Mouse (Mus musculus) kidney, adult 8-10 months (tissue): ENCODE results near the gene AI464131.

Source experiments
- DNase-seq, 2 experiments: peaks; one replicate each; pipeline ENCODE4 v3.0.0; 2022

AI464131 gene

DNA sequence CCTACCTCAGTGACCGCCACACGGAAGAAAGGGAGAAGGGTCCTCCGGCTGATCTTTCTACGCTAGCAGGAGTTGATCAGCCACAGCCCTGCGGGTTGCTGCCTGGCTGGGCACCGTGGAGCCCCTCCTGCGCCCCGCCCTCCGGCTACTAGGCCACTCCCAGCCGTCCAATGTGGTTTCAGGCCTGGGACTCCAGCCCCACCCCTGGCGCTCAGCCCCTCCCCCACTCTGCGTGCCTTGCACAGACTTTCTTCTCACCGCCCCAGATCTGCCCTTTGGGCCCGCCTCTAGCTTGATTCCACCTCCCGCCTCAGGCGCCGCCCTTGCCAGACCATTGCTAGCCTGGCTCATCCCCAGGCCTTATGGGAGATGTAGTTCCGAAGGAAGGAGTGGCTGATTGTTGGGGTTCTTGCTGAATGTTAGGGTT is at the start of gene AI464131:
Gene AI464131, minus strand, starts transcription at position 91 of the 427 bp plus-strand sequence.
- peak; percentile 98 to 99 for DNase-seq

DNA sequence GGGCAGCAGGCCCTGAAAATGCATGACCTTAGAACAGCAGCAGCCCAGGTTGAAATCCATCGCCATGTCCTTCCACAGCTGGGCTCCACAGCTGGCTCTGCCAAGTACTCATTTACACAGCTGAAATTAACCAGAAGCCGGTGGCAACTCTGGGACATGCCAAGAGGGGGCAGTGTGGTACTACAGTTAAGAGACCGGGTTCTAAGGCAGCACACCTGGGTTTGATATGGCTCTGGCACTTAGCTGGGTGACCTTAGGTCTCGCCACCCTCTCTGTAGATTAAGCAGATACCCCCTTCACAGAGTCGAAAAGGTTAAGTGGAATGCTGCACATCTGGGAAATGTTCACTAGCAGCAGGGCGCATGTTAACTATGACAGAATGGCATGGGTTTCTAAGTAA is 49.7 kb upstream of the AI464131 start:
- peak; percentile 75 to 94 for DNase-seq

GRCm38 (mm10) chr4:41547086-41547485 is 44.2 kb upstream of the AI464131 start:
- no peak for DNase-seq

DNA sequence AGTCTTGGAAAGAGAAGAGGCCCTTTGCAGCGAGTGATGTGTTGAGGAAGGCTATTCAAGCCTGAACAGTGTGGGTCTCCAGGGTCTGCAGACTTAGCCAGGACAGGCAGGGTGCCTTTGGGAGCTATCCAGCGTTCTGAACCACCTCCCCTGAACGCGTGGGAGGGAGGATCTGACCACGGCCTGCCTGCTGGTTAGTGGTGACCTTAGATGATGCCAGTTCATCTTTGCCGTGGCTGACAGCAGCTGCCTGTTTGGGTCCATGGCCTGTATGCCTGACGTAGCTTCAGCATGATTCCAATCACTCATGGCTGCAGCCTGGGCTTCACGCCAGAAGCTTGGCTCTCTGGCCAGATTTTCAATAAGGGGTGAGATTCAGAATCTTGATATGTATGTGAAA is 43.1 kb upstream of the AI464131 start:
- DNase-seq = no peak

GRCm38 (mm10) chr4:41542136-41542535 is 39.3 kb upstream of the AI464131 start:
- no peak for DNase-seq

DNA sequence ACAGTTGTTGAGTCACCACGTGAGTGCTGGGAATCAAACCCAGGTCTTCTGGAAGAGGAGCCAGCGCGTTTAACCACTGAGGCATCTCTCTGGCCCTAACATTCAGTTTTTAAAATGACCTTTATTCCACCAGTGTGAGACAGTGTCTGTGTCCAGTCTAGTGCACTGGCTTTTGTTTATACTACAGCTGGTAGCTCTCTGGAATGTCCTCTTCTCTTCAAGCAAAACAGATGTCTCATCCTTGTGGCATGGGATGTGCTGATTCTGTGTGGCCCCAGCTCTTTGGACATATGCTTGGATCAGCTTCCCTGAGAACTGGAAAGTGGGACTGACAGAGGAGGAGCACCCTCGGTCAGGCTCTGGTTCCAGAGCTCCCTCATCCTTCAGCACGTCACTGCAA is 32.0 kb upstream of the AI464131 start:
- DNase-seq = no peak

GRCm38 (mm10) chr4:41532420-41532819 is 29.5 kb upstream of the AI464131 start:
- DNase-seq = no peak

GRCm38 (mm10) chr4:41527996-41528395 is 25.1 kb upstream of the AI464131 start:
- DNase-seq = peak; percentile 80 to 88

GRCm38 (mm10) chr4:41527076-41527475 is 24.2 kb upstream of the AI464131 start:
- DNase-seq = no peak

GRCm38 (mm10) chr4:41526553-41526952 is 23.7 kb upstream of the AI464131 start:
- DNase-seq = no peak

GRCm38 (mm10) chr4:41524829-41525228 is 22.0 kb upstream of the AI464131 start:
- DNase-seq = no peak

DNA sequence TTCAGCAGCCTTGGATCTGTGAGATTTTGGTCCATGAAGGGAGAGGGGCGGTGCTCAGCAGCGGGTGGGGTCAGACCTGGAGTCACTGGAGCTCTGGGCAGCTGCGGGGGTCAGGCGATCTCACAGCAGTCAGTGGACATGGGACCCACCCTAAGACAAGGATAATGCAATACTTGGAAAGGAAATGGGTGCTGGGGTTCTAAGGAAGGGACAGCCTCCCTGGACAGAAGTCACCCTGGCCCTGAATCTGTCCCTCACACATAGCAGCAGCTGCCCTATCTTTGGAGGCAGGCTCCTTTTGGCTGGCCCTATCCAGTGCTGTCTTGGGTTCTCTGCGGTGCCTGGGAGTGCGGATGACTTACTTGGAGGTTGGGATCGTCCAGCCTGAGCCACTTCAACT is 21.0 kb upstream of the AI464131 start:
- DNase-seq = no peak

GRCm38 (mm10) chr4:41522788-41523187 is 19.9 kb upstream of the AI464131 start:
- peak in 1 of 2 experiments; percentile 60 for DNase-seq

DNA sequence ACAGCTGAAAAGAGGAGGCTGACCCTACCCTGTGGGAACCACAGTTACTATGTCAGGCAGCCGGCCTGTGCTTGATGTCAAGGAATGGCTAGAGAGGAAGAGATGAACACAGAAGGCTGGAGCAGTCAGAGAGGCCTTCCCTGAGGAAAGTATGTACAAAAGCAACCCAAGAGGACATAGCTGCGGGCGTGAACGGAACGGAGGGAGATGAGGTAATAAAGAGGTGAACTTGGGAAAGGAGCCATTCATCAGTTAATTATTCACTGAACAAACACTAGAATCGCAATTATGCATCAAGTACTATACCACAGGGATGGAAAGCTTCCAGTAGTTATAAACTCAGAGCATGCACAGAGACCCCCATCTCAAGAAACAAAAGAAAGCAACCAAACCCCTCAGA is 19.3 kb upstream of the AI464131 start:
- DNase-seq = no peak

DNA sequence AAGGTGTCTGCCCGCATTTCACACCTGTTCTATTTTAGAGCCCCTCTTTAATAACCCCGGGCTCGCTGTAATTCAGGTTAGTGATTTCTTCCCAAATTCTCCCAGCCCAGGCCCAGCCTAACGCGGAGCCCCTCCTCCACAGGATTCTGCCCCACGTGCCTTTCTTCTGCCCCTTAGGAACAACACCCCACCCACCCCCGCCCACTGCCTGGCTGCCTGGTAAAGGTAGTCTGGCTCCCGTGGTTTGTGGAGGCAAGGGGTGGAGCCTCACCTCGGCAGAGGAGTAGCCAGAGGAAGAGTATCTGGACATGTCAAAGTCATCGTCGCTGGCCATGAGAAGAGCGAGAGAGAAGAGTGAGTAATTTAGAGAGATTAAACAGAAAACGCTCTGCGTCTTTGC is 17.8 kb upstream of the AI464131 start:
- DNase-seq = no peak

DNA sequence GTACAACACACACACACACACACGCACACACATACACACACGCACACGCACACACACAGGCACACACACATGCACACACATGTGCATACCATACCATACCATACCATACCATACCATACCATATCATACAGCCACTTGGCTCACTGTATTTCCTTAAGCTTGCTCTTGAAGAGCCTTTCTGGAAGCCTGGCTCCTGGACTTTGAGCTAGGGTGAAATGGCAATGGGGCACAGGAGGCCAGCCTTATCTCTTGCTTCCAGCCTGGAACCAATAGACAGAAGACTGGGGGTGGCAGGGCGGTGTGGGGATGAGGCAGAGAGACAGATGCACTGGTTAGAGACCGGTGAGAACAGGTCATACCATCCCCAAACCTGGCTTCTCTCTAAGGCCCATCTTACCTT is 16.3 kb upstream of the AI464131 start:
- DNase-seq = no peak

- no peak for DNase-seq
Measured at GRCm38 (mm10) chr4:41518349-41518748, 15.5 kb upstream of the AI464131 start.

GRCm38 (mm10) chr4:41517233-41517632 is 14.4 kb upstream of the AI464131 start, which contains the start of gene 1110017D15Rik:
Gene 1110017D15Rik (minus strand): TSS chr4:41517333.
- DNase-seq = no peak

DNA sequence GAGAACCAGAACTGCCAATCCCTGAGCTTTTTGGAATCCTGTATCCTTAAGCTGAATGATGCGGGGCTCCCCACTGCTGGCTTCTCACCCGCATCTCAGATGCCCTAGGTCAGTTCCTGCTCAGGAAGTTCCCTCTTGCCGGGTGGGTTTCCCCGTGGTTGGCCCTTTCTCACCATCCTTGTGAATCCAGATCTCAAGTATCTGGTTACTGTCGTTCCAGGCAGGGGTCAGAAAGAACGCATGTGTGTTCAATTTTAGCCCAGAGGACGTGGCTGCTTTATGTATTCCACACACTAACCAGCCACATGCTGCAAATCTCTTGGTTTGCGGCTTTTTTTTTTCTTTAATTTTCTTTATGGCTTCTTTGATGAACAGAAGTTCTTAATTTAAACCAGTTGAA is 10.8 kb upstream of the AI464131 start:
- DNase-seq = no peak

DNA sequence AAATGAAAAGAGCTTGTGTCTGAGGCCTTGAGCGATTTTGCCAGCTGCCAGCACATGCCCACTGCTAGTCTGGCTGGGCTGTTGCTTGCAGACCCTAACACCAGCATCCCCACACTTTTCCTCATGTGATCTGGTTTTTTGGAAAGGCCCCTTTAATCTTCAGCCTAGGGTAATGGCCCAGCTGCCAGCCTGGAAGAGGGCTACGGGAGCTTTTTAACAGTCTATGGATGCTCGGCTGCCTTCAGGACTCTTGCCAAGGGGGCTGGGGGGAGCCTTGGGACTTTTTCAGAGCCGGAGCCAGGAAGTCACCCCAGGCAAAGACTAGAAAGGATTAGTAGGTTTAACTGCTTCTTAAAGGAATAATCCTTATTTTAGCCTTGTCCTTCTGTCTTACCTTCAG is 10.4 kb upstream of the AI464131 start:
- no peak for DNase-seq

- no peak for DNase-seq
Measured at GRCm38 (mm10) chr4:41507998-41508397, 5.1 kb upstream of the AI464131 start.

DNA sequence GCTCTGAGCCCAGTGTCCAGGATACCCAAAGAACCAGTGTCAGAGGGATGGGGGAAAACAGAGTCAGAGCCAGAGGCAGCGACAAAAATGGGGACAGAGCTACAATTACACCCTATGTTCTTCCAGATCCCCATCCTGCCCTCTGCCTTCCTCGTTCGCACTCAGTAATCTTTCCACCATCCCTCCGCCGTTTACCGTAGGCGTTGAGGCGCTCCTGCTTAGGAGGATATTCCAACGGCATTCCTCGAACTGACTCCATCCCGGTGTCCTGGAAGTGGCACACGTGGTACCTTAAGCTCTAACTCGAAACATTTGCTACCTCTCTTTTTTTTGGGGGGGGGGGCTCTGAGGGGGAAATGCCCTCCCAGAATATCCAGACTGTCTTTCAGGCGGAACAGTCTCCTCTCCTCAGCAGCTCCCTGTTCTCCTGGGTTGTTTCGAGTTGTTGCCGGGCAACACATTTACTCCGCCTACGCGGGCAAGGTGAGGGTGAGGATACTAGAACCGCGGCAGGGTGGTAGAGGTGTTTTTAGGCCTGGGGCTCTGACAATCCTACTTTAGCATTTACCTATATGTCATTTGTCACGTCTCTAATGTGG is 4.5 kb upstream of the AI464131 start:
- DNase-seq = no peak

- DNase-seq = peak; percentile 89 to 94
Measured at GRCm38 (mm10) chr4:41506906-41507305, 4.0 kb upstream of the AI464131 start.

- peak; percentile 67 to 76 for DNase-seq
Measured at GRCm38 (mm10) chr4:41506156-41506555, 3.3 kb upstream of the AI464131 start.

- peak in 1 of 2 experiments; percentile 56 for DNase-seq
Measured at GRCm38 (mm10) chr4:41505131-41505551, 2.3 kb upstream of the AI464131 start.
